Mouse (Mus musculus) liver, embryonic 14.5 days (tissue): ENCODE measurements around the gene Phldb3. TPM values are rescaled to one million over a fixed set of nuclear protein-coding genes. Genes with fewer than 3 reads are reported as not detected.
A peak's percentile ranks its signal among the peaks of the same experiment; 100 is the strongest.

Experiments used
- ATAC-seq: fragments of 200-750 bp; cut with Nextera tagmentation; 2 replicates; pipeline ENCODE4 v1.8.0; 2017; ENCODE audit warnings: moderate number of reproducible peaks, mild to moderate bottlenecking, moderate library complexity; ENCODE audit not compliant: insufficient read depth
- DNase-seq, 3 experiments: peaks; one replicate each; pipeline ENCODE4 v3.0.0-alpha.2; 2012 to 2013; ENCODE audit warnings: low read depth in 3 of 3, low spot score in 3 of 3
- H3K27ac ChIP-seq: fragments of 300-500 bp; sonication (generic); 2 replicates; pipeline ENCODE4 v1.5.1; 2014; ENCODE audit warnings: moderate library complexity, mild to moderate bottlenecking, control low read depth, inconsistent platforms
- H3K27me3 ChIP-seq: fragments of 300-500 bp; sonication (generic); 2 replicates; pipeline ENCODE4 v1.6.1; 2014; ENCODE audit warnings: mild to moderate bottlenecking, low read length, moderate library complexity; ENCODE audit not compliant: control insufficient read depth, insufficient read depth
- H3K36me3 ChIP-seq: fragments of 300-500 bp; sonication (generic); replicated peaks from 2 replicates; pipeline ENCODE4 v1.6.1; 2014; ENCODE audit warnings: low read depth; ENCODE audit not compliant: control insufficient read depth, insufficient read depth
- H3K4me1 ChIP-seq, 2 experiments: fragments of 200-500 bp in 1 of 2; fragments of 300-500 bp in 1 of 2; sonication (generic) in 1 of 2; replicated peaks; 2 replicates each; pipeline ENCODE4 v1.6.1; 2012 to 2014; ENCODE audit warnings: antibody characterized with exemption in 1 of 2, inconsistent platforms in 1 of 2, low read length in 1 of 2; ENCODE audit not compliant: control insufficient read depth in 2 of 2, insufficient read depth in 2 of 2
- H3K4me2 ChIP-seq: fragments of 300-500 bp; sonication (generic); 2 replicates; pipeline ENCODE4 v1.6.1; 2014; ENCODE audit warnings: low read depth, mild to moderate bottlenecking, control low read depth, moderate library complexity
- H3K4me3 ChIP-seq, 2 experiments: fragments of 200-500 bp in 1 of 2; fragments of 300-500 bp in 1 of 2; sonication (generic) in 1 of 2; 2 replicates each; pipeline ENCODE4 v1.5.1; 2012 to 2014; ENCODE audit warnings: low read depth in 2 of 2, low read length in 2 of 2, mild to moderate bottlenecking in 2 of 2, control low read depth in 1 of 2, inconsistent platforms in 1 of 2, moderate library complexity in 1 of 2; ENCODE audit not compliant: insufficient read depth in 1 of 2
- H3K9ac ChIP-seq: fragments of 300-500 bp; sonication (generic); replicated peaks from 2 replicates; pipeline ENCODE4 v1.6.1; 2014; ENCODE audit warnings: mild to moderate bottlenecking, control low read depth, moderate library complexity
- H3K9me3 ChIP-seq: fragments of 300-500 bp; sonication (generic); 2 replicates; pipeline ENCODE4 v1.6.1; 2016; ENCODE audit warnings: low read length, mixed read lengths; ENCODE audit not compliant: control insufficient read depth
- CTCF ChIP-seq: IDR thresholded peaks from 2 replicates; pipeline ENCODE4 v1.5.1; 2016; ENCODE audit warnings: antibody characterized with exemption, low read depth, control low read depth
- EP300 ChIP-seq: IDR thresholded peaks from 2 replicates; pipeline ENCODE4 v1.6.1; 2016; ENCODE audit warnings: antibody characterized with exemption, low read depth
- WGBS: fragments of 180-500 bp; shearing (Covaris S2); extraction: QIAGEN DNeasy Blood & Tissue Kit; methylation state at CpG from one replicate; pipeline ENCODE4 v1.1.7; 2014; ENCODE audit not compliant: insufficient replicate concordance; 5-methylcytosine and 5-hydroxymethylcytosine counted together
- polyA plus RNA-seq, 2 experiments: library from polyadenylated mRNA; depleted of rRNA in 1 of 2; stranded (reverse) in 1 of 2; unstranded in 1 of 2; fragments of >200 nt; fragmentation: Nextera tagmentation in 1 of 2; extraction: Ambion mirVana in 1 of 2; gene quantifications; 2 replicates each; pipeline versions ENCODE4 v1.2.1 to v1.2.3; 2012 to 2014

Phldb3 gene
- polyA plus RNA-seq, 2 experiments, result 0.06 to 0.59 TPM

GRCm38 (mm10) chr7:24642491-24642890 lies 31.9 kb downstream of the Phldb3 start:
- ATAC-seq, result no peak
- DNase-seq, result peak; percentile 19 to 24 (median 20)
- Histone ChIP-seq H3K4me3 (no peak overlapping the region), H3K9ac (no peak overlapping the region), H3K9me3 (no peaks in the 10 kb centered on the region), H3K27me3 (peaks cover 19% of the 10 kb centered on the region), H3K4me1 (0 out of 4 replicates have a peak, but pooled peaks cover 0 to 2% of the 10 kb centered on the region in 2 experiments), H3K27ac (no peak overlapping the region), H3K4me2 (no peak overlapping the region), H3K36me3 (no peaks in the 10 kb centered on the region)
- WGBS, result 4% methylated on average over 9 of the region's 9 CpGs
- TF ChIP-seq EP300 (no peak), CTCF (peak; percentile 85)

GRCm38 (mm10) chr7:24644492-24644891 lies 33.9 kb downstream of the Phldb3 start:
- Histone ChIP-seq H3K9me3 (no peaks in the 10 kb centered on the region), H3K36me3 (no peaks in the 10 kb centered on the region), H3K4me3 (no peak overlapping the region), H3K9ac (no peak overlapping the region), H3K27me3 (peaks cover 2% of the 10 kb centered on the region; the same call in 1 of the 2 replicates), H3K27ac (no peak overlapping the region), H3K4me1 (no peaks in the 10 kb centered on the region), H3K4me2 (no peak overlapping the region)
- 56% methylated on average over 6 of the region's 6 CpGs for WGBS
- TF ChIP-seq EP300, result no peak
- TF ChIP-seq CTCF, result no peak
- ATAC-seq, result no peak
- no peak for DNase-seq

GRCm38 (mm10) chr7:24644996-24645395 lies 34.4 kb downstream of the Phldb3 start:
- H3K9me3 ChIP-seq, result no peaks in the 10 kb centered on the region
- no peaks in the 10 kb centered on the region for H3K27me3 ChIP-seq
- no peak overlapping the region for H3K4me2 ChIP-seq
- no peak overlapping the region for H3K9ac ChIP-seq
- WGBS, result 17% methylated on average over 7 of the region's 7 CpGs
- H3K36me3 ChIP-seq, result no peaks in the 10 kb centered on the region
- H3K4me1 ChIP-seq, result no peaks in the 10 kb centered on the region
- H3K27ac ChIP-seq, result no peak overlapping the region
- no peak for DNase-seq
- TF ChIP-seq EP300, result no peak
- TF ChIP-seq CTCF, result no peak
- no peak for ATAC-seq
- no peak overlapping the region for H3K4me3 ChIP-seq

- no peak overlapping the region for H3K9ac ChIP-seq
- no peak overlapping the region for H3K4me2 ChIP-seq
- ATAC-seq (no peak), DNase-seq (no peak)
- no peaks in the 10 kb centered on the region for H3K36me3 ChIP-seq
- WGBS, result 59% methylated on average over 7 of the region's 7 CpGs
- no peaks in the 10 kb centered on the region for H3K27me3 ChIP-seq
- H3K4me1 ChIP-seq, result no peaks in the 10 kb centered on the region
- TF ChIP-seq EP300, result no peak
- TF ChIP-seq CTCF, result no peak
- no peaks in the 10 kb centered on the region for H3K9me3 ChIP-seq
- H3K4me3 ChIP-seq, result no peak overlapping the region
- H3K27ac ChIP-seq, result no peak overlapping the region
Measured at GRCm38 (mm10) chr7:24646486-24646885, 35.9 kb downstream of the Phldb3 start.

GRCm38 (mm10) chr7:24653681-24654080 lies 43.1 kb downstream of the Phldb3 start:
- no peak overlapping the region for H3K4me3 ChIP-seq
- H3K9me3 ChIP-seq, result no peaks in the 10 kb centered on the region
- TF ChIP-seq CTCF, result peak; percentile 94
- TF ChIP-seq EP300, result no peak
- H3K27ac ChIP-seq, result no peak overlapping the region
- H3K4me1 ChIP-seq, result peaks cover 0 to 3% of the 10 kb centered on the region in 2 experiments; a peak in 1 of 4 replicates
- H3K36me3 ChIP-seq, result no peaks in the 10 kb centered on the region
- DNase-seq (peak in 2 of 3 experiments; percentile 15 to 32), ATAC-seq (no peak)
- no peak overlapping the region for H3K9ac ChIP-seq
- no peak overlapping the region for H3K4me2 ChIP-seq
- H3K27me3 ChIP-seq, result no peaks in the 10 kb centered on the region
- 20% methylated on average over 7 of the region's 7 CpGs for WGBS
